Mouse (Mus musculus): ENCODE measurements at regions not wholly inside any gene's neighbourhood (a gene's known extent, or its start where the extent isn't known, plus 50 kb on each side); places are given as distances from the start of the nearest gene placed in this dataset.

- DNase-seq (ENCODE audit: low spot score): no peak
Observed at GRCm38 (mm10) chr4:57362652-57363051, 61.0 kb upstream of the Ptpn3 start.

DNA sequence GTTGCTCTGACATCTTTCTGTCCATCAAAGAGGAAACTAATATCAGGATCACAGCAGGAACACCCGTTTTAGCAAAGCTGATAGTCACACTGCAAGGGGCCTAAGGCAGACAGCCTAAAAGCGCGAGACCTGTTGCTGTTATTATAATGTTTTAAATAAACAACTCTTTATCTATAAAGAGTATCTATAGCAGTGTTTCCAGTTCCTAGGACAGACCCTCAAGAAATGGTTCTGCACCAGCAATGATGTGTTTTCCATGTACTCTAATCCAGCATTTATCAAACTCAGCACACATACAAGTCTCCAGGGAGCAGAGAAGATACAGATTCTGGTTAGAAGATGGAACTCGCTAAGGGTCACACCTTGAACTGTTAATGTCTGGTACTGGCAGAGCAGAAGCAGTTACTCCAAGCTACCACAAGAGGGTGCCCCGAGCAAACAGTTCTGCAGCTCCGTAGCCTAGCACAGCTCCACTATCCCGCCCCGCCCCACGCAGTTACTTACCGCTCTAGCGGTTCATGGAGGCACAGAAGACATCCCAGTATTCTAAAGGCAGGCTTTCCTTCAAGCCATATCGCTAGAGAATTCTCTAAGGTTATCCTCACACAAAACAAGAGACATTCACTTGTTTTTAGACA lies 64.2 kb upstream of the Palm2 start:
- peak; percentile 79 for DNase-seq (ENCODE audit: low spot score)

- DNase-seq (ENCODE audit: low spot score): no peak
Observed at GRCm38 (mm10) chr4:57377872-57378271, 56.2 kb upstream of the Palm2 start.

- DNase-seq (ENCODE audit: low spot score): no peak
Observed at GRCm38 (mm10) chr4:57380063-57380800, 53.8 kb upstream of the Palm2 start.

GRCm38 (mm10) chr4:57381306-57381705 lies 52.7 kb upstream of the Palm2 start:
- DNase-seq (ENCODE audit: low spot score): no peak

Measured in layer of hippocampus, adult 11-12 months (tissue).